Mouse (Mus musculus) heart, adult 9 months (tissue): Measurements from ENCODE around the gene Ppp1r15a.
"Not testable (repeated sequence)": the region's sequence is repeated elsewhere in the genome, so short reads cannot be mapped to it uniquely, and the experiment has no call there.

ENCODE experiments used
- DNase-seq, 2 experiments: peaks; one replicate each; pipeline ENCODE4 v3.0.0; 2022; ENCODE audit warnings: low spot score in 2 of 2

Gene Ppp1r15a

GRCm38 (mm10) chr7:45551512-45551883 lies 25.4 kb upstream of the Ppp1r15a start:
- no peak for DNase-seq

- DNase-seq, result no peak
Measured at GRCm38 (mm10) chr7:45550821-45551511, 24.9 kb upstream of the Ppp1r15a start.

DNA sequence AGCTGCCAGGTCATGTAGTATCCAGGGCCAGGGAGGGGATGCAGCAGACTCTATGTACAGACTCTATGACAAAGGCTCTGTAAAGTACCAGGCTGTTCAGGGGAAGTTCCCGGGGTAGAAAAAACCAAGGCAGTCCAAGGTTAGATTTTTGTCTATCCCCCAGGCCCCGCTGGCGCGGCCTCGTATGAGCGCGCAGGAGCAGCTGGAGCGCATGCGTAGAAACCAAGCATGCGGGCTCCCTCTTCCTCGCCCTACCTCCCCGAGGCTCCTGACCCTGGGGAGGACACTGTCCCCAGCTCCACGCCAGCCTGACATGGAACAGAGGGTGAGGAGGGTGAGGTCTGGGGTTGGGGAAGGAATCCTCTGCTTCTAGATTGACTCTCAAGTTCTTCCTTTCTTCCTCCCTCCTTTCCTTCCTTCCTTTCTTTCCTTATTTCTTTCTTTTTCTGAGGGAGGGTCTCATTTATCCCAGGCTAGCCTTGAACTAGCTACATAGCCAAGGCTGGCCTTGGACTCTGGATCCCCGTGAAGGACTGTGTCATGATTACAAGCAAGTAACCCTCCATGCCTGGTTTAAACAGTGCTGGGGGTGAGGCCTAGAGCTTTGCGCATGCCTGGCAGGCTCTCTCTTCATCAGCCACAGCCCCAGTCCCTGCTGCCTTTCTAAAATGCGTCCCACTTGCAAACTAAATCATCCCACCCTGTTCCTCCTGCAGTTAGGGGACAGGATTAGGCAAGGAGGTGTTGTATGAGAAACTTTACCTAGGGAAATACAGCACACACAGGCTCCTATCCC lies 23.8 kb upstream of the Ppp1r15a start:
- DNase-seq, result no peak

- no peak for DNase-seq
Measured at GRCm38 (mm10) chr7:45544525-45544924, 18.5 kb upstream of the Ppp1r15a start.

DNA sequence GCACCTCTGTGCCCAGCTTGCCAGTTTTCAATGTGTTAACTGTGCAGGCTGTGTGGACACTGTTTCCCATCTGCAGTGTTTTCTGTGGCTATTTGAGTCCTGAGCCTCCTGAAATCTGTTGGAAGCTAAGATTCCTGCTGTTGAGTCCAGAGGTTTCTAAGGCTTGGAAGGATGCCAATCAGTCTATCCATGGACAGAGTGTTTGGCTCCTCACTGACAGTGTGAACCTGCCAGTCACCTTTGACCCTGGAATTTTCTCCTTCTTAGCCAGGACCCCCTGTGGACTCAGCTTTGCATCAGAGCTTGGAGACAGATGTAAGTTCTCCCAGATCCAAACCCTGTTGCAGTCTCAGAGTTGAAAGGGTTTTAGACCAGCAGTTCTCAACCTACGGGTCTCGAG lies 14.1 kb upstream of the Ppp1r15a start:
- no peak for DNase-seq

DNA sequence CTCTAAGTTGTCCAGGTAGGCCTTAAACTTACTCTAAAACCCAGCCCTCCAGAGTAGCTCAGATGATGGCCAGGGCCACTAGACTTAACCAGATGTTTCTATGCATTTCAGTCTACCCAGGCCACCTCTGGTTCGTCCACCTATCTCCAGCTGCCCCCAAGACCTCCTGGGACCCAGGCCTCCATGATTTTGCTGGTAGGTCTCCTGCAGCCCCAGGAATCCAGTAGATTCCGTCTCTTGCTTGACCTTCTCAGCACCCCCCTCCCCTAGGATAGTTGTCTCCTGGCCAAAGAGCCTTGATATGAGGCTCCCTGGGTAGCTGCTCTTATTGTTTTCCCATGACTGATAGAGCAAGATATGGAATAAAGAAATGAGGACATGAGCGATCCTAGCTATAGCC lies 13.0 kb upstream of the Ppp1r15a start:
- DNase-seq, result no peak

DNA sequence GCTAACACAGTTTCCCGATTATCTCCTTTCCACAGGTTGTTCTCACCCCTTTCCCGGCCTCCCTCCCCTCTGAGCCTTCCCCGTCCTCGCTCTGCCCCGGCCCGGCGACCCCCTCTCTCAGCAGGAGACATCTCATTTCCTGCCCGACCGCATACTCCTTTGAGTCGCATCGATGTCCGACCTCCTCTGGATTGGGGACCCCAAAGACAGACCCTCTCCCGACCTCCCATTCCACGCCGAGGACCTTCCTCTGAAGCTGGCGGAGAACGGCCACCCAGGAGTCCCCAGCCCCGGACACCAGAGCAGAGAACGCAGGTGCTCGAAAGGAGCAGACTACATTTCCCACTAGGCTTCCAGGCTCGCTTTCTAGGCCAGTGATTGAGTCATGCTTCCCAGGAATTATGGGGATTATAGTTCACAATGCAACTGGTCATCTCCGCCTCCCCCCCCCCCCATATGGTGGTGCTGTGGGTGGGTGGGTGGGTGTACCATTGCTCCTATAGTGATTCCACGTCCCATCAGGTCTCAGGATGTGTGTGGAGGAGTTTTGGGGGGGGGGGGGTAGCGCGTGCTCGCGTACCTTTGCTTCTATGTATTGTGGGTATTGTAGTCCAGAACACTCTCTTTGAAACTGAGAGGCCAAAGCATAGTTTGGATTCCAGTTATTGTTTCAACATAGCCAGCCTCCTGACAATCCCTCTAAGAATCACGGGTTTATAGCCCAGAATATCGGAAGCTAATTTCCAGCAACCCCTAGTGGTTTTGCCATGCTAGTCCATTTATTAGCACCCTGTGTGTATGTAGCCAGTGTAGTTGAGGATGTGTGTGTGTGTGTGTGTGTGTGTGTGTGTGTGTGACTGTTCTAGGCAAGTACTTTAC lies 12.3 kb upstream of the Ppp1r15a start:
- DNase-seq, result peak; percentile 53 to 55

GRCm38 (mm10) chr7:45537602-45538001 lies 11.5 kb upstream of the Ppp1r15a start:
- DNase-seq, result no peak

DNA sequence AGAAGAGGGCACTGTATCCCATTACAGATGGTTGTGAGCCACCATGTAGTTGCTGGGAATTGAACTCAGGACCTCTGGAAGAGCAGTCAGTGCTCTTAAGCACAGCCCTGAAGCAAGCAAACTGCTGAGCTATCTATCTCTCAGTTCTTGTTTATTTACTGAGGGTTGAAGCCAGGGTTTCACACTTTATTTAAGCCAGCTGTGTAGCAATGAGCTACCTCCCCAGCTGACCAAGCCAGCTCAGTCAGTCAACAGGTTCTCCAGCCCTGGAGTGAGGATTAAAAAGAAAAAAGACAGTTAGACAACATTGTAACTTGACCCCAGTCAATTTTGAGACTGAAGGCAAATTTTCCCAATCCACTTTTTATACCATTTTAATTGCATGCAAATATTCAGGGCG lies 9.6 kb upstream of the Ppp1r15a start:
- DNase-seq, result no peak

- DNase-seq, result peak in 1 of 2 experiments; percentile 43
Measured at GRCm38 (mm10) chr7:45530643-45531042, 4.6 kb upstream of the Ppp1r15a start.

DNA sequence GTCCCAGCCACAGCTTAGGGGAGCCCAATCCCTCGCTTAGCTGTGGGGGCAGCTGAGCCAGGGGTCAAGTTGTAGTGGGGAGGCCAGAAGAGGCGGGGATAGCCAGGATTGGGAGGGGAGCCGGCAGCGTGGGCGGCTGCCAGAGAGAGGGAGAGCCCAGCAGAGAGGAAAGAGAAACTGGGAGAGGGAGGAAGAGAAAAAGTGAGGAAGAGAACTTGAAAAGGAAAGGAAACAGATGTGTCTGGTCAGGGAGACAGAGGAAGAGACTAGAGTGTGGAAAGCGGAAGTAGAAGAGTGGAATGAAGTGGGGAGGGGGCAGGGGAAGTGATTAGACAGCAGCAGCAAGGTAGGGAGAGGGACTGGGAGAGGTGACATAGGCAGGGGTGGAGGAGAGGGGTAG lies 3.4 kb upstream of the Ppp1r15a start:
- DNase-seq, result peak; percentile 43 to 54

DNA sequence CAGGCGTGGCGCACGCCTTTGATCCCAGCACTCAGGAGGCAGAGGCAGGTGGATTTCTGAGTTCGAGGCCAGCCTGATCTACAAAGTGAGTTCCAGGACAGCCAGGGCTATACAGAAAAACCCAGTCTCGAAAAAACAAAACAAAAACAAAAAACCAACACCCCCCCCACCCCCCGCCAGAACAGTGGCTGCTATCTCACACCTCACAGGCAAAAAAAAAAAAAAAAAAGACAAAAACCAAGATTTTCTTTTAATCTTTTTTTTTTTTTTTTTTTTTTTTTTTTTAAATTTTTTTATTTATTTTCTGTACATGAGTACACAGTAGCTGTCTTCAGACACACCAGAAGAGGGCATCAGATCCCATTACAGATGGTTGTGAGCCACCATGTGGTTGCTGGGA lies 1.1 kb upstream of the Ppp1r15a start:
- DNase-seq, result not testable (repeated sequence)

GRCm38 (mm10) chr7:45526474-45527120 lies 529 bp upstream of the Ppp1r15a start:
- peak in 1 of 2 experiments; percentile 43 for DNase-seq

DNA sequence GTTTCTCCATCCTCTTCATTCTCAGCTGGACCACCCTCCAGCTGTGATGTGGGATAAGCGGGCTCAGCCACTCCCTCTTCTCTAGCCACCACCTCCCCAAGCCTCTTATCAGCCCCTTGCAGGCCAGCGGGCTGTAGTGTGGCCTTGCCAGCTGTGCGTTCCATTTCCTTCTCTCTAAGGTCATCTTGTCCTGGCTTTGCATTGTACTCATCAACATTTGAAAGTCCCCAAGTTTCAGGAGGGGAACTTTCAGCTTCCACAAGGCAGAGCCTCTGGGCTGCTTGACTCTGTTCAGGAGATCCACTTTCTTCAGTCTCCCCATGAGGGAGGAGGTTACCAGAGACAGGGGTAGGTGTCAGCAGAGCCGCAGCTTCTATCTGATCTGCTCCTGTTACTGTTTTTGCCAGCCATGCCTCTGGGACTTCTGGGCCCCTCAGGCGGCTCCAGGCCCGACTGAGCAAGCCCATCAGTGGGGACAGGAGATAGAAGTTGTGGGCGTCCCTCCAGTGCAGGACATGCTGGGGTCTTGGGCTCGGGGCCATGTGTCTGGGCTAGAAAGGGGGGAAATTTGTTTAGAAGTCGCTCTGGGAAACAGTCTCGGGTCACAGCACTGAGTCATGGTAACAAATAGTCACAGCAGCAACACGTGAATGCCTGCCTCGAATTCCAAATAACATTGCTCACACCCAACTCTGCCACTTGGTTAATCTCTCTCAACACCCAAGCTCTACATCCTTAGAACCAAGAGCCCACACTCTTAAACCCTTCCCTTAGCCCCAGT lies 1.0 kb downstream of the Ppp1r15a start:
- peak; percentile 67 to 70 for DNase-seq

GRCm38 (mm10) chr7:45523678-45524170 lies 2.3 kb downstream of the Ppp1r15a start:
- no peak for DNase-seq

DNA sequence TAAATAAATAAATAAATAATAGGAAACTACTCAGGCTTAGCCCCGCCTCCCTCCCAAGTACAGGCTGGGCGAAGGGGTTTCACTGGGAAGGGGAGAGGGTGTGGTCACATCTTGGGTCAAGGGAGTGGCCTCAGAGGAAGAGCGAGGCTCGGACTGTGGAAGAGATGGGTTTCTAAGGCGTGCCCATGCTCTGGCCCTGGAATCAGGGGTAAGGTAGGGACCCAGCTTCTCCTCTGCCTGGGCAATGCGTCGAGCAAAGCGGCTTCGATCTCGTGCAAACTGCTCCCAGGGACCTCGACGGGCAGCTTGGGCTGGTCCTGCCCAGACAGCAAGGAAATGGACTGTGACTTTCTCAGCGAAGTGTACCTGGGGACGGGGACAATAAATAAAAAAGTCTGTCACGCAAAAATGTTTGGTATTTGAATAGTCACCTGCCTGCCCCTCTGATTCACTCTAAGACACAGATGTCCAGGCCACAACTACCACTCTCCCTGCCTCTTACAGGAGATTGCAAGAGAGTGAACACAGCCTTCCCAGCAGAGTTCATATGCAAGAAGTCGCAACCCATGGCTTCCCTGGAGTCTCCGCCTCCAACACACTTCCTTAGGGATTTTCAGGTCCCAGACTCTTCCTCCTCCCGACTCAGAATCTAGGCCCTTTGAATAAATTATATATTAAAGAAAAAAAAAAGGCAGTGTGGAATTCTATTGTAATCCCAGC lies 3.0 kb downstream of the Ppp1r15a start:
- no peak for DNase-seq

DNA sequence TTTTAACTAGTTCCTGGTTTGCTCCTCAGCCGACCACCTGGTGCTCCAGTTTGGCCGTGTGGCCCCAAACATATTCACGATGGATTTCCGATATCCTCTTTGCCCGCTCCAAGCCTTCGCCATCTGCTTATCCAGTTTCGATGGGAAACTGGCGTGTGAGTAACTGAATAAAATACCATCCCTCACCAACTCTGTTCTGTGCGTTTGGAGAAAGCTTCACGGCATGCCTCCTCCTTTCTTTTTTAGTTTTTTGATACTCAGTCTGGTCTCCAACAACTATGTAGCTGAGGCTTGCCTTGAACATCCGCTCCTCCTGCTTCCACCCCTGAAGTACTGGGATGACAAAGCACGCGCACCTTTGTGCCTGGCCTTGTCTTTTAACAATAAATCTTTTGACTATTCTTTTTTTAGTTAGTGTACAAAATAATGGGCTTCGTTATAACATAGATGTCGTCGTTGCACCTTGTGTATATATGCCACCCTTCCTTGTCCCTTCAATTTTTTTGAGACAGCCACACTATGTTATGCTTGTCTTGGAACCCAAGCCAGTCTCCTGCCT lies 3.8 kb downstream of the Ppp1r15a start:
- no peak for DNase-seq

- peak; percentile 88 to 90 for DNase-seq
Measured at GRCm38 (mm10) chr7:45521728-45522184, 4.3 kb downstream of the Ppp1r15a start.

- no peak for DNase-seq
Measured at GRCm38 (mm10) chr7:45520605-45521004, 5.5 kb downstream of the Ppp1r15a start.
